Mouse (Mus musculus) MEL-GATA-1-ER (cell line): ENCODE measurements around the gene Chek1.

Source experiments
- DNase-seq: peaks from one replicate; pipeline ENCODE4 v3.0.0-alpha.2; 2012; ENCODE audit warnings: low read depth; ENCODE audit errors: extremely low read depth

Chek1 gene

DNA sequence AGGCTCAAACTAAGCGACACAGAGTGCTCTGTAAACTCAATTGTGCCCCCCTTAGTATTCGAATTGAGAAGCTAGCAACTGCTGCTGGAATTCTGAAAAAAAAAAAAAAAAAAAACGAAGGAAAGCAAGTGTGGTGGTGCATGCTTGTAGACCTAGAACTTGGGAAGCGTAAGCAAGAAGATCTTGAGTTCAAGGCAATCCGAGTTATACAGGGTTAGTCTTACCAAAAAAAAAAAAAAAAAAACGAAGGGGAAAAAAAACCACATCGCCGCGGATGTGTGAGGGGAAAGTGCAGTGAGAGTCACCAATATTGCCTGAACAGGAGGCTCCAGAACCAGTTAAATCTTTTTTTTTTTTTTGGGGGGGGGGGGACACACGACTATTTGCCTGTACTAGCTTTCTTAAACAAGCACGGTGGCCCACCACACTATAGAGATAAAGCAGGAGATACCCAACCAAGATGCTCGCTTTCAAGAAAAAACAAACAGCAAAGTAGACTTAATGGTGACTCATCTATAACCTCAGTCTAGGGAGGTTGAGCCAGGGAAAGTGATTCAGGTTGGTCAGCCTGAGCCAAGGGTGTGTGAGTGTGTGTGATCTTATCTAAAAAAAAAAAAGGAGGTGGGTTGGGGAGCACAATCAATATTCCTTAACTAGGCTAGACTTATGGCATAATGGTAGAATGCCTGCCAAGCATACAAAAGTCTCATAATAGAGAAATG lies at the start of gene Chek1:
Gene Chek1 (minus strand): TSS at position 32 of the 722 bp plus-strand sequence.
- peak; percentile 34 for DNase-seq

DNA sequence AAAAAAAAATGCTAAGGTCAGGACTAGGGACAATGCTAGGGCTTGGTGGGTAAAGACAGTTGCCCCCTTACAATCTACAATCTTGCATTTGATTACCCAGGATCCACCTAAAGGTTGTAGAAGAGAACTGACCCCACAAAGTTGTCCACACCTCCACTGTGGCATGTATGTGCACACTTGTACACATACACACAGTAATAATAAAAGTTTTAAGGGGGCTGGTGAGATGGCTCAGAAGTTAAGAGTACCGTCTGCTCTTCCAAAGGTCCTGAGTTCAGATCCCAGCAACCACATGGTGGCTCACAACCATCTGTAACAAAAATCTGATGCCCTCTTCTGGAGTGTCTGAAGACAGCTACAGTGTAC lies 42.2 kb upstream of the Chek1 start:
- DNase-seq, result no peak

DNA sequence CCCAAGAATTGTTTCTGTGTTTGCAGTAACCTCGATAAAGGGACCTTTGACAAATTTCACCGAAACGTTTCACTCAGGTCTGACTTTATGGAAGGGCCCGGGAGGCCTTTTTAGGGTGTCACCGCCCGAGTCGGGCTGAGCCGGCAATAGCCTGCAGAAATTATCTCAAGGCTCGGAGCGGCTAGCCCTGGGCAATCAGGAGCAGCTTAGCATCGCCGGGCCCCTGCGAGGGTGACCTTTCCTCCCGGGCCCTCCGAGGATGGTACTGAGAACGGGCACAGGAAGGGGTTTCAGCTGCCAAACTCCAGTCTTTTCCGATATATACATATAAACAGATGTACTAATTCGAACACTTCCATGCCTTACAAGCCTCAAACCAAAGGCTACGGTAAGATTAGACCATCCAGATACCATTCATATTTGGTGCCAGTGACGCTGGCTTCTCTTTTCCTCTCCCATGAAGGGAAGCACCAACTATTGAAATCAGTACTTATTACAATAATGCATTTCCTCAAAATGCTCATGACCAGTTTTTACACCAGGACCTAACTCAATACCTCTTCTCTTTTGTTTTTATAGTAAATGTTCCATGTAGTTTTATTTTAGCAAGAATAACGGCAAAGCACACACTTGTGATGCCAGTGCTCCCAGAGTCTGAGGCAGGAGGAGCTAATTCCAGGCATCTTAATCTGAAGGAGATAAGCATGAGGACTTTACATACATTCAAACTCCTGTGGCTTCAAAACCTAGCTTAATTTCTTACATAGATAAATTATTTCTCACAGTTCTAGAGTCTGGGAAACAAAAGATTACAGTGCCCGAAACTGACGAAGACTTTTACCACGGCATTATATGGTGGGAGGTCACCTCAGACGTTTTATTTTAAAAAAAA lies 41.5 kb upstream of the Chek1 start:
- peak; percentile 42 for DNase-seq

DNA sequence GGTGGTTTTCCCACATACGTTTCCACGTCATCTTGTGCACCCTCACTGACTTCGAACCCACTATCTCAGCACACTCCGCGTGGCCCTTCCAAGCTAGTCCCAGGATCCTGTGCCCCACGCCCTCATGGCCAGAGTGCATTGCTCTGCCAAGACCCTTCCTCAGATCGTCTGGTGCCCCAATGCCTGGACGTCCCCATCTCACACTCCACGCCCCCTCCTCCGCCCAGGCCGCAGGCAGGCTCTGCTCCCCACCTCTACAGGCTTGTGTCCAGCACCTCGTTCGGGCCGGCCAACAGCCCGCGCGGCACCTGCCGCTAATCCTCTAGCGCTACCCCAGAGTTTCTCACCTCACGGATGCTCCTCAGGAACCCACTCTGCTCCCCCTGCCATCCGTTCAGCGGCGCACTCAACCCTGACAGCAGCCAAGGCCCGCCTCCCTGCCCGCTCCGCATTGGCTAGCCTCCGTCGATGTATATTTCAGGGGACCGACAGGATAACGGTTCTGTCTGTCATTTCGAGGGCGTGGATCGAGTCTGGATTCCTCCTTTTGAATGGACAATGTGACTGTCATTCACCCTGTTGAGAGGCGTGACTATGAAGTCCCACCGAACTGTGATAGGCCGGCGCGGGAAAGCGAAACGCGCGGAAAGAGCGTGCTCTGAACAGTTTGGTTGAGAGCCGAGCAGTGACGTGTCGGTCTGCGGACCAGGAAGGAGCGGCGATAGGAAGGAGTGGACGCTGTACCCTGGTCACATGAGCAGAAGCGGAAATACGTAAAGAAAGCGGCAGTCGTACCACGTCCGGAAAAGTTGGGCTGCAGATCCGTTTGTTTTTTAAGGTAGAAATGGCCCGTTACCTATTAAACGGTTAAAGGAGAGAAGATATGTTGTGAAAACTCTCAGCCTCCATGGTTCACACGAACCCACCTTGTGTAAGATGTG lies 40.6 kb upstream of the Chek1 start, which contains the start of gene Stt3a:
Gene Stt3a (minus strand): TSS at position 477 of the 941 bp plus-strand sequence.
- DNase-seq, result peak; percentile 99

DNA sequence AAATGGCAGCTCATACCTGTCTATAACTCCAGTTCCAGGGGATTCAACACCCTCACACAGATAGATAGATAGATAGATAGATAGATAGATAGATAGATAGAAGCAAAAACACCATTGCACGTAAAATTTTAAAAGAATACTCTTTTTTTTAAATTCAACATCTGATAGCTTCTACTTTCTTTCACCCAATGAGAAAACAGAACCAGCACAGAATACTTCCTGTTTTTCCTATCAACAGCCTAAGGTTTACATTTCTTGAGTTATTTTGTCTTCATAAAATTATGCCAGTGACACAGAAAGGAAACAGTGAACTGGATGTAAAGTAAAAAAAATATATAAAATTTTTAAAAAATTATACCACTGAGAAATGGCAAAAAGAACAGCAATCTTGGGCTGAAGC lies 37.5 kb upstream of the Chek1 start:
- no peak for DNase-seq

DNA sequence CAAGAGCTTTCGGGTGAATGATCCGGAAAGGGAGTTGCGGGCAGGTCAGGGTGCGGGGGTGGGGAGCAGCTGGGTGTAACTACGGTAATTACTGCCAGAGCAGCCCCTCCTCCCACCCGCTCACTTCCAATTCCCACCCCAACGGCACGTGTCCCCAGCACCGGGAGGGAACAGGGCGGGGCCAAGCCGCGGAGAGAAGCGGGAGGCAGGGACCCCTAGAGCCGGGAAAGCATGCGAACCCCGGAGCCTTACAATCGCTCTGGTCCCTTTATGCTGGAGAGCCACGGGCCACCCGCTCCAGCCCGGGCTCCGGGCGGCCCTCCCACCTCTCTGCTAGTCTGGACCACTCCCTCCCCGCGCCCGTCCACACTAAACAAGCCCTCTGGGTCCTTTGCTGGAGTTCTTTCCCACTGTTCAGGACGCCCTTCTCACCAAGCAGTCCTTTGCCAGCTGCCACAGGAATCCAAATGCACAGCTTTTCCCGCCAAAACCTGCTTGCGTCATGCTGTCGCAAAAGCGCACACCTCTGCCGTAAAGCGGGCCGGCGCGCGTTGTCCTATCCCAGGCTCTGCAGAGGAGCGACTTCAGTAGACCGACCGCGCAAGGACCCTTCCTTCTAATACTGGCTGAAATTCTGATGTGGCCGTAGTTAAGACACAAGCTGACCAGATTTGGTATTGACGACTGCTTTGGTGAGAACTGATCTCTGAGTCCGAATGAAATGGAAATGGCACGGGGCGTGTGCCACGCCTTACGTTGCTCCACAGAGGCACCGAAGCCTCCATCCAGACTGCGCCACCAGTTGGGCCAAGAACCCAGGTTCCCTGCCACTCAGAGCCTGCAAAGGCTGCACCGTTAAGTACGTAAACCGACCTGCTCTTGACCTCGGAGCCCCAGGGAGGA lies 483 bp downstream of the Chek1 start:
- DNase-seq, result peak; percentile 82

DNA sequence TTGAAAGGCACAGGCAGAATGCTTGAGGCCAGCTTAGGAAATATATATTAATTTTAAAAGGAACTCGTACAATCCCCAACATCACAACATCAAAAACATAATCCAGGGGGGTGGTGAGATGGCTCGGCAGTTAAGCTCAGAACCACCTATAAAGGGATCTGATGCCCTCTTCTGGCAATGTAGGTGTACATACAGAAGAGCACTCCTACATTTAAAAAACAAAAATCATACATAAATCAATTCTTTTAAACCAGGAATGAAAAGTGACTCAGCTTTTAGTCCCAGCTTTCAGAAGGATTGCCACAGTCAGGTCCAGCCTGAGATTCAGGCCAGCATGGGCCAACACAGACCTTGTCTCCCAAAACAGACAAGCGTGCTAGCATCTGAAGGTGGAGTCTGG lies 10.2 kb downstream of the Chek1 start:
- no peak for DNase-seq

DNA sequence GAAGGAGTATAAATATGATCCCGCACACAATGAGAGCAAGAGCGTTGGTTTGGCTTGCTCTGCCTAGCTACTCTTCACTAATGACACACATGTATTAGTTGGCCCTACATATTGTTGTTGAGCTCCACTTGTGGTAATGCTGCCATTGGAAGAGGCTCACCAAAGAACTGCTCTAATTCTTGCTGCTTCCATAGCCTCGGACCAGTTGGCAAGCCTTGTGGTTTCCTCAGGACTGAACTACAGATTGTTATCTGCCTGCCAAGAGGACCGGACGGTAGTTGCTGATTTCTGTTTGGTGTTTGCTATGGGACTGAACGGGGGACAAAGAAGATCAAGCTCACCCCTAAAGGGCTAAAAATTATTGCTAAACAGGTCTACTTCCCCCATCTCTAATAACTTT lies 19.6 kb downstream of the Chek1 start:
- DNase-seq, result no peak

DNA sequence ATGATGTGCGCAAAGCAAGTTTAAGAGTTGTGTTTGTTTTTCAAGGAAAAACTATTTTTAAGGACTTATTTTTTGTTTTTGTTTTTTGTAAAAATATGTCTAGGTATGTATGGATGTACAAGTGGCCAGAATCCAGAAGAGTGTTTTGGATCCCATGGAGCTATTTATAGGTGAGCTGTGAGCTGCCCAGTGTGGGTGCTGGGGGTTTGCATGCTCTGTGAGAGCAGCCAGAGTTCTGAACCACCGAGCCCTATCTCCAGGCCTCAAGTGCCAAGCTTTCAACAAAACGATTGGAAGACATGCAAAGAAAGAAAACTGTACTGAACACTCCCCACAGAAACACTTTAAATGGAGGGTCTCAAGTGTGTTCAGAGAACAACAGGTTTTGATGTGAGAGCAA lies 20.9 kb downstream of the Chek1 start:
- DNase-seq, result no peak

DNA sequence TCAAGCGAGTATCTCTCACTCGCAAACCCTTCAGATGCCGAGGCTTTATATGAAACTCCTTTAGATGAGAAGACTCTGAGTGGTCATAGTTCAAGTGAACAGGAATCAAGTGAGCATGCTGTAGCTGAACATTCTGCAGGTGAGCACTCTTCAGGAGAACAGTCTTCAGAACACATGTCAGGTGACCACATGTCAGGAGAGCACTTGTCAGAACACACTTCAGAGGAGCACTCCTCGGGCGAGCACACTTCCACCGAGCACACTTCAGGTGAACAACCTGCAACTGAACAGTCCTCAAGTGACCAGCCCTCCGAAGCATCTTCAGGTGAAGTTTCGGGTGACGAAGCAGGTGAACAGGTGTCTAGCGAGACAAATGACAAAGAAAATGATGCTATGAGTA lies 32.6 kb downstream of the Chek1 start:
- no peak for DNase-seq

DNA sequence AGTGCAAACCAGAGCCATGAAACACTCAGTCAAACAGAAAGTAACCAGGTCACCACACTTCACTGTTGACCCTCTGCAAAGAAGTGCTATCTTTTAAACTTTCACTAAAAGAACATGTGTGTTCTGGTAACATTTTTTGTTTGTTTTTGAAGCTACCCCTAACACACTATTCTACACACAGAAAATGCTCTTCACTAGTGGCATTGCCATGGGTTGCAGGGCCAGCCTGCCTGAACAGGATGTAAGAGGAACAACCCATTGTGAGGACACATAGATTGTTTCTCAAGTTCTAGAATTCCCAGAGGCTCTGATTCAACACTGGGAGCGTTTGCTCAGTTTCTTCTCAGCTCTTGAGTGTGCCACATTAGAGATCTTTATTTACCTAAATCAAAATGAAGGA lies 33.9 kb downstream of the Chek1 start, which contains the start of gene Acrv1:
Gene Acrv1 (plus strand): TSS at position 301 of the 400 bp plus-strand sequence.
- no peak for DNase-seq

DNA sequence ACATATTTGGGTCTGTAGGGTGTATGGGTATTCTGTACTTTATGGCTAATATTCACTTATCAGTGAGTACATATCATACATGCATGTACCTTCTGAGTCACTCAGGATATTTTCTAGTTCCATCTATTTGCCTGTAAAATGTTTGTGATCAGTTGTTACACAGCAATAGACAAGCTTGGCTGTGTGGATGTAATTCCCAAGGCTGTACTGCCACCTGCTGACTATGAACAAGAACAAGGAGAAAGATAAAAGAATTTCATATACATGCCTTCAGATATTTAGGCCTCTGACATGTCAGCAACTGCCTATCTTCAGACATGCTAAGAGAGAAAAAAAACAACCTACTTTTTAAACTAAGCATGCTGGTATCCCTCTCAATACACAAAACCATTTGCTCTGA lies 39.5 kb downstream of the Chek1 start:
- DNase-seq, result peak; percentile 14

DNA sequence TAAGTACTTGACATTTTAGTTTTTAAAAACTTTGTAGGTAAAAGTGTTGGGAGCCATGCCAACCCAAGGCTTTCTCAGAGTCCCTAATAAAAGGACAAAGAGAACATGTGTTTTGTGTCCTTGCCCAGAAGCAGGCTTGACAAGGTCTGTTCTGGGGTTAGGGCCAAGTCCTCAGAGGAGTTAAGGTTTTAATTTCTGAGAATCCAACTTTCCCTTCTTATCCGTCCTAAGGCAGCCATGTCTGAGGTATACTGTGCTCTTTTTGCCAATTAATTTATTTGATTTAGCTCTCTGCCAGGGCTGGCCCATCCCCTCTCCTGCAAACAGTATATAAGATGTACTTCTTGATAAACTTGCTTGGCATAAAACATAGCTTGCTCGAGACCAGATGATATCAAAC lies 45.4 kb downstream of the Chek1 start:
- peak; percentile 17 for DNase-seq
